Mouse (Mus musculus): Measurements from ENCODE around the gene Col4a2. TPM values are rescaled to one million over a fixed set of nuclear protein-coding genes. Genes with fewer than 3 reads are reported as not detected.
A peak's percentile ranks its signal among the peaks of the same experiment; 100 is the strongest.

The Col4a2 gene
- total RNA-seq (2021): 341 and 356 TPM in 2 replicates
- long read RNA-seq, experiment 1, full-length matches to known transcripts: 63 of 422 reads
- long read RNA-seq, experiment 1, partial matches to known transcripts: 126 of 422 reads
- long read RNA-seq, experiment 1, other reads (novel, unspliced or antisense): 233 of 422 reads
- long read RNA-seq, experiment 2, full-length matches to known transcripts: 56 of 443 reads
- long read RNA-seq, experiment 2, partial matches to known transcripts: 378 of 443 reads
- long read RNA-seq, experiment 2, other reads (novel, unspliced or antisense): 9 of 443 reads

- peak; percentile 89 for DNase-seq
Observed at GRCm38 (mm10) chr8:11312349-11313175, at the start of gene Col4a2, which contains the start of gene Col4a1. Gene Col4a2, plus strand, starts transcription at chr8:11312805. Gene Col4a1, minus strand, starts transcription at chr8:11312826.

GRCm38 (mm10) chr8:11263848-11264247 lies 48.8 kb upstream of the Col4a2 start:
- no peak for DNase-seq

- no peak for DNase-seq
Observed at GRCm38 (mm10) chr8:11265971-11266370, 46.6 kb upstream of the Col4a2 start.

GRCm38 (mm10) chr8:11266471-11266870 lies 46.1 kb upstream of the Col4a2 start:
- DNase-seq: no peak

GRCm38 (mm10) chr8:11268753-11269152 lies 43.9 kb upstream of the Col4a2 start:
- DNase-seq: no peak

- DNase-seq: peak; percentile 66
Observed at GRCm38 (mm10) chr8:11270826-11271225, 41.8 kb upstream of the Col4a2 start.

GRCm38 (mm10) chr8:11272205-11272604 lies 40.4 kb upstream of the Col4a2 start:
- no peak for DNase-seq

GRCm38 (mm10) chr8:11273506-11274158 lies 39.0 kb upstream of the Col4a2 start:
- DNase-seq: no peak

GRCm38 (mm10) chr8:11274415-11274814 lies 38.2 kb upstream of the Col4a2 start:
- DNase-seq: no peak

GRCm38 (mm10) chr8:11276286-11276685 lies 36.3 kb upstream of the Col4a2 start:
- no peak for DNase-seq

GRCm38 (mm10) chr8:11277602-11278051 lies 35.0 kb upstream of the Col4a2 start:
- DNase-seq: peak; percentile 57

- no peak for DNase-seq
Observed at GRCm38 (mm10) chr8:11278101-11278611, 34.4 kb upstream of the Col4a2 start.

- peak; percentile 82 for DNase-seq
Observed at GRCm38 (mm10) chr8:11279296-11279826, 33.2 kb upstream of the Col4a2 start.

- peak; percentile 38 for DNase-seq
Observed at GRCm38 (mm10) chr8:11280721-11281268, 31.8 kb upstream of the Col4a2 start.

- no peak for DNase-seq
Observed at GRCm38 (mm10) chr8:11282139-11282538, 30.5 kb upstream of the Col4a2 start.

- DNase-seq: no peak
Observed at GRCm38 (mm10) chr8:11282696-11283095, 29.9 kb upstream of the Col4a2 start.

- peak; percentile 45 for DNase-seq
Observed at GRCm38 (mm10) chr8:11283217-11283616, 29.4 kb upstream of the Col4a2 start.

- DNase-seq: no peak
Observed at GRCm38 (mm10) chr8:11285437-11285836, 27.2 kb upstream of the Col4a2 start.

- DNase-seq: no peak
Observed at GRCm38 (mm10) chr8:11287139-11287538, 25.5 kb upstream of the Col4a2 start.

GRCm38 (mm10) chr8:11288286-11288685 lies 24.3 kb upstream of the Col4a2 start:
- no peak for DNase-seq

- DNase-seq: no peak
Observed at GRCm38 (mm10) chr8:11290533-11290932, 22.1 kb upstream of the Col4a2 start.

GRCm38 (mm10) chr8:11292611-11293010 lies 20.0 kb upstream of the Col4a2 start:
- DNase-seq: no peak

Data from adrenal gland, postnatal 14 days (tissue).